Mouse (Mus musculus): ENCODE measurements around the gene Kif21a. TPM values are rescaled to one million over a fixed set of nuclear protein-coding genes. Genes with fewer than 3 reads are reported as not detected.

The Kif21a gene
- polyA plus RNA-seq, 1 experiment from 2014 or later = 13.3 TPM

DNA sequence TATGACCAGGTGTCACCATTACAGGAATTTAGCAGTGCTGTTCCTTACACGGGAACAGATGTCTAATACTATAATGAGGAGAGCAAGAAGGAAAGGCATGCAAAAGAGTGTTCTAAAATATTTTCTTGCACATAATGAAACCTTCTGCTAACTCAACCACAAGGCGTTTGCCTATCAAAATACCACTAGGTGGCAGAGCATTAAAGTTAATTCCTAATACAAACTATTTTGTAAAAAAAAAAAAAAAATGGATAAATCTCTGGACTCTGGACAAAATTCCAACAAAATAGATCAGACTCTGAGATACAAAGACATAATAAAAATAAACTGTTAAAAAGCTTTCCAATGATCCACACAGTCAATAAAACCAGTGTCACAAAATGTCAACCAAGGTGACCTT is 56.9 kb downstream of the Kif21a start:
- WGBS = 66% methylated on average over 2 of the region's 2 CpGs
- Histone ChIP-seq H3K4me3 (ENCODE audit: low read depth, low read length) (no peak overlapping the region), H3K36me3 (replicated peaks; ENCODE audit: control insufficient read depth, insufficient read depth, low read depth, low read length) (no peaks in the 10 kb centered on the region), H3K9me3 (replicated peaks; ENCODE audit: control insufficient read depth, low read length) (no peaks in the 10 kb centered on the region), H3K9ac (replicated peaks; ENCODE audit: low read length) (no peak overlapping the region), H3K27me3 (ENCODE audit: control insufficient read depth, insufficient read depth, low read length) (no peaks in the 10 kb centered on the region), H3K4me2 (ENCODE audit: low read depth, low read length) (no peak overlapping the region), H3K4me1 (ENCODE audit: control insufficient read depth, insufficient read depth, low read length) (no peaks in the 10 kb centered on the region), H3K27ac (replicated peaks; ENCODE audit: low read depth, low read length) (no peak overlapping the region)
- ATAC-seq (replicated peaks; ENCODE audit: insufficient number of reproducible peaks, low FRiP score, low TSS enrichment, low read depth) = no peak
- peak; percentile 25 for DNase-seq (ENCODE audit: low spot score)

DNA sequence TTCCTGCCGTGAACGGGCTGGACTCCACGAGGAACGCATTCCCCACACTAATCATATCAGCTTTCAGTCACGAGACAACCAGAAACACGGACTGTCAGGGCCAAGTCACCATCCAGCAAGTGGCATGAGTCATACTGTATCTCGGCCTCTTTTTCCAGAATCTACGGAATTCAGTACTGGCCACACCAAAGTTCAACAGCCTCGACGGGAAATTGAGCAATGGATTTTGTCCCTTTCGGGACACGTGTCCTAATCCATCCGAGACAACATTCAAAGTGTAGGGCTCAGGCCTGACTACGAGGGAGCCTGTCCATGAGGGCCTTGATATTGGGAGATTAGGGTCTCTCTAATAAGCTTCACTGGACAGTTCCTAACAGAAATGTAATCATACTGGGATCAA is 57.4 kb downstream of the Kif21a start:
- H3K36me3 ChIP-seq (replicated peaks; ENCODE audit: control insufficient read depth, insufficient read depth, low read depth, low read length) = no peaks in the 10 kb centered on the region

GRCm38 (mm10) chr15:90991843-90992242 is 57.9 kb downstream of the Kif21a start:
- Histone ChIP-seq H3K9ac (replicated peaks; ENCODE audit: low read length) (no peak overlapping the region), H3K4me3 (ENCODE audit: low read depth, low read length) (no peak overlapping the region), H3K27me3 (ENCODE audit: control insufficient read depth, insufficient read depth, low read length) (no peaks in the 10 kb centered on the region), H3K4me2 (ENCODE audit: low read depth, low read length) (no peak overlapping the region), H3K36me3 (replicated peaks; ENCODE audit: control insufficient read depth, insufficient read depth, low read depth, low read length) (no peaks in the 10 kb centered on the region), H3K9me3 (replicated peaks; ENCODE audit: control insufficient read depth, low read length) (no peaks in the 10 kb centered on the region), H3K27ac (replicated peaks; ENCODE audit: low read depth, low read length) (no peak overlapping the region), H3K4me1 (ENCODE audit: control insufficient read depth, insufficient read depth, low read length) (no peaks in the 10 kb centered on the region)
- DNase-seq (ENCODE audit: low spot score) (peak; percentile 27), ATAC-seq (replicated peaks; ENCODE audit: insufficient number of reproducible peaks, low FRiP score, low TSS enrichment, low read depth) (no peak)
- WGBS = 60% methylated on average over 4 of the region's 4 CpGs

More for the DNA sequence above, 57.4 kb downstream of the Kif21a start:
- Histone ChIP-seq H3K27ac (replicated peaks; ENCODE audit: low read depth, low read length) (no peak overlapping the region), H3K4me2 (ENCODE audit: low read depth, low read length) (no peak overlapping the region), H3K4me3 (ENCODE audit: low read depth, low read length) (no peak overlapping the region), H3K27me3 (ENCODE audit: control insufficient read depth, insufficient read depth, low read length) (no peaks in the 10 kb centered on the region), H3K9me3 (replicated peaks; ENCODE audit: control insufficient read depth, low read length) (no peaks in the 10 kb centered on the region), H3K9ac (replicated peaks; ENCODE audit: low read length) (no peak overlapping the region), H3K4me1 (ENCODE audit: control insufficient read depth, insufficient read depth, low read length) (no peaks in the 10 kb centered on the region)
- ATAC-seq (replicated peaks; ENCODE audit: insufficient number of reproducible peaks, low FRiP score, low TSS enrichment, low read depth) (no peak), DNase-seq (ENCODE audit: low spot score) (no peak)
- WGBS = 85% methylated on average over 14 of the region's 14 CpGs

- WGBS = 92% methylated on average over 12 of the region's 12 CpGs
- no peak for DNase-seq (ENCODE audit: low spot score)
- H3K9me3 ChIP-seq (replicated peaks; ENCODE audit: control insufficient read depth, low read length) = no peaks in the 10 kb centered on the region
- H3K27me3 ChIP-seq (ENCODE audit: control insufficient read depth, insufficient read depth, low read length) = no peaks in the 10 kb centered on the region
- no peaks in the 10 kb centered on the region for H3K36me3 ChIP-seq (replicated peaks; ENCODE audit: control insufficient read depth, insufficient read depth, low read depth, low read length)
- H3K4me3 ChIP-seq (ENCODE audit: low read depth, low read length) = no peak overlapping the region
- no peak for ATAC-seq (replicated peaks; ENCODE audit: insufficient number of reproducible peaks, low FRiP score, low TSS enrichment, low read depth)
- H3K4me2 ChIP-seq (ENCODE audit: low read depth, low read length) = no peak overlapping the region
- H3K27ac ChIP-seq (replicated peaks; ENCODE audit: low read depth, low read length) = no peak overlapping the region
- H3K4me1 ChIP-seq (ENCODE audit: control insufficient read depth, insufficient read depth, low read length) = no peaks in the 10 kb centered on the region
- H3K9ac ChIP-seq (replicated peaks; ENCODE audit: low read length) = no peak overlapping the region
These were observed 62.0 kb downstream of the Kif21a start for GRCm38 (mm10) chr15:90987714-90988250.

DNA sequence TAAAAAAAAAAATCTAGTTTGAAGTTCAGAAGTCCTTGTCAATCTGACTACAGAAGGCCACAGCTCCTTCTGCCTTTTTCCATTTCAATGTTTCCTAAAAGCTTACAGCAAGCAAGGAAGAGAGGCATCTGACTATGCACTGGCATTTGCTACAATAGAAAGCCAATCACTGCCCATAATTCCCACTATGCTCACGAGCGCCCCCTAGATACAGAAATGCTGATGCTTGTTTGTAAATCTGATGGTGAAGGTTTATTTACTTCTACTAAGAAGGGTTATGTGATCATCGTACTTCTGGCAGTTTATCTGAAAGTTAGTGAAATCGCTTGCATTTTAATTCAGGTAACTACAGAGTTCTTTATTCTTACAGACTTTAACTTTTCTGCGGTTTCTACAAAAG is 73.8 kb downstream of the Kif21a start:
- 74% methylated on average over 5 of the region's 5 CpGs for WGBS
- H3K36me3 ChIP-seq (replicated peaks; ENCODE audit: control insufficient read depth, insufficient read depth, low read depth, low read length) = no peaks in the 10 kb centered on the region
- no peak for ATAC-seq (replicated peaks; ENCODE audit: insufficient number of reproducible peaks, low FRiP score, low TSS enrichment, low read depth)

GRCm38 (mm10) chr15:90971914-90972767 is 77.6 kb downstream of the Kif21a start:
- no peaks in the 10 kb centered on the region for H3K27me3 ChIP-seq (ENCODE audit: control insufficient read depth, insufficient read depth, low read length)
- no peak overlapping the region for H3K9ac ChIP-seq (replicated peaks; ENCODE audit: low read length)
- H3K4me3 ChIP-seq (ENCODE audit: low read depth, low read length) = no peak overlapping the region
- H3K27ac ChIP-seq (replicated peaks; ENCODE audit: low read depth, low read length) = no peak overlapping the region
- no peaks in the 10 kb centered on the region; the same call in none of the 2 replicates for H3K36me3 ChIP-seq (replicated peaks; ENCODE audit: control insufficient read depth, insufficient read depth, low read depth, low read length)
- DNase-seq (ENCODE audit: low spot score) = no peak
- H3K4me1 ChIP-seq (ENCODE audit: control insufficient read depth, insufficient read depth, low read length) = no peaks in the 10 kb centered on the region
- ATAC-seq (replicated peaks; ENCODE audit: insufficient number of reproducible peaks, low FRiP score, low TSS enrichment, low read depth) = peak; percentile 70; the same call in 1 of the 2 replicates
- H3K9me3 ChIP-seq (replicated peaks; ENCODE audit: control insufficient read depth, low read length) = no peaks in the 10 kb centered on the region
- no peak overlapping the region for H3K4me2 ChIP-seq (ENCODE audit: low read depth, low read length)
- WGBS = 58% methylated on average over 13 of the region's 13 CpGs

More for the DNA sequence above, 73.8 kb downstream of the Kif21a start:
- DNase-seq (ENCODE audit: low spot score) = no peak
- Histone ChIP-seq H3K9me3 (replicated peaks; ENCODE audit: control insufficient read depth, low read length) (no peaks in the 10 kb centered on the region), H3K9ac (replicated peaks; ENCODE audit: low read length) (no peak overlapping the region), H3K27me3 (ENCODE audit: control insufficient read depth, insufficient read depth, low read length) (no peaks in the 10 kb centered on the region), H3K27ac (replicated peaks; ENCODE audit: low read depth, low read length) (no peak overlapping the region), H3K4me3 (ENCODE audit: low read depth, low read length) (no peak overlapping the region), H3K4me2 (ENCODE audit: low read depth, low read length) (no peak overlapping the region), H3K4me1 (ENCODE audit: control insufficient read depth, insufficient read depth, low read length) (no peaks in the 10 kb centered on the region)

GRCm38 (mm10) chr15:90963320-90963719 is 86.4 kb downstream of the Kif21a start:
- ATAC-seq (replicated peaks; ENCODE audit: insufficient number of reproducible peaks, low FRiP score, low TSS enrichment, low read depth) (no peak), DNase-seq (ENCODE audit: low spot score) (no peak)
- Histone ChIP-seq H3K4me1 (ENCODE audit: control insufficient read depth, insufficient read depth, low read length) (no peaks in the 10 kb centered on the region), H3K4me2 (ENCODE audit: low read depth, low read length) (no peak overlapping the region), H3K9ac (replicated peaks; ENCODE audit: low read length) (no peak overlapping the region), H3K9me3 (replicated peaks; ENCODE audit: control insufficient read depth, low read length) (no peaks in the 10 kb centered on the region), H3K27me3 (ENCODE audit: control insufficient read depth, insufficient read depth, low read length) (no peaks in the 10 kb centered on the region), H3K27ac (replicated peaks; ENCODE audit: low read depth, low read length) (no peak overlapping the region), H3K4me3 (ENCODE audit: low read depth, low read length) (no peak overlapping the region), H3K36me3 (replicated peaks; ENCODE audit: control insufficient read depth, insufficient read depth, low read depth, low read length) (no peaks in the 10 kb centered on the region; the same call in 1 of the 2 replicates)
- 81% methylated on average over 2 of the region's 2 CpGs for WGBS

DNA sequence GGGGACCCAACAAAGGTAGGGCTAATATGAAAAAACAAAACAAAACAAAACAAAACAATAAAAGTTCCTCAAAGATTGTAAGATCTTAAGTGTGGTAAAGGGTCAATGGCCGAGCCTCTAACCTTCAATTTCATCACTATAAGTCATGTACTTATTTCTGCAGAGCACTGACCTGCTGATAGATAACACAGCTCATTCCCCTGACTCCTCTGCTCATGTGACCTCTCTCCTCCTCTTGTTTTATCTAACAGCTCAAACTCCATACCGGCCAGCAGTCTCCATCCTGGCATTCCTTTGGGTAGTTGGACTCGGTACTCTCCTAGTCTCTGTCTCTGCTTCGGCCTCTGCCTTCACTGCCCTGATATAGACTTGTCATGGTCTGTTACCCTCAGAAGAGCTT is 87.2 kb downstream of the Kif21a start:
- no peak overlapping the region for H3K4me3 ChIP-seq (ENCODE audit: low read depth, low read length)
- WGBS = 90% methylated on average over 4 of the region's 4 CpGs
- ATAC-seq (replicated peaks; ENCODE audit: insufficient number of reproducible peaks, low FRiP score, low TSS enrichment, low read depth) = no peak
- no peaks in the 10 kb centered on the region for H3K4me1 ChIP-seq (ENCODE audit: control insufficient read depth, insufficient read depth, low read length)
- H3K4me2 ChIP-seq (ENCODE audit: low read depth, low read length) = no peak overlapping the region
- H3K27me3 ChIP-seq (ENCODE audit: control insufficient read depth, insufficient read depth, low read length) = no peaks in the 10 kb centered on the region
- H3K9ac ChIP-seq (replicated peaks; ENCODE audit: low read length) = no peak overlapping the region
- H3K9me3 ChIP-seq (replicated peaks; ENCODE audit: control insufficient read depth, low read length) = no peaks in the 10 kb centered on the region
- no peak overlapping the region for H3K27ac ChIP-seq (replicated peaks; ENCODE audit: low read depth, low read length)
- no peak for DNase-seq (ENCODE audit: low spot score)
- no peaks in the 10 kb centered on the region for H3K36me3 ChIP-seq (replicated peaks; ENCODE audit: control insufficient read depth, insufficient read depth, low read depth, low read length)
